In the genomic region with DNA sequence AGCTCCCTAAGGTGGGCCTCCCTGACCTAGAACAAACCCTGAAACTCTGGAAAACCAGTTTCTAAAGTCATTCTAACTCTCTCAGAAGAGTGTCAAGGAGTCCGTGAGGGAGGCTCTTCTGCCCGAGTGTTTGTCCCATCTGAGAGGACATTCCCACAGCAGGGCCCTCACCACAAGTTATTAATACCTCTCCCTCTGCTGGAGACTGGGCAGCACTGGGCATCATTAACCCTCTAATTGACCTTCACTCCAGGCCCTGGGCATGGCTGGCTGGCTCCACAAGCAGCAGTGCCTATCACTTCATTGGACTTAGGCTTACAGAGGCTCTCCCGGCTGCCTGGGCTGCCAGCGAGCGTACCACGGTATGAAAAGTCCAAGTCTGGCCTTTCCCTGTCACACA, we compare ENCODE assay signal across 21 mouse cellular contexts. TPM values are rescaled to one million over a fixed set of nuclear protein-coding genes. Genes with fewer than 3 reads are reported as not detected.
DNase-seq lines count a peak whose midpoint lies in the region; ATAC-seq and TF ChIP-seq lines count a peak whose summit lies in the region.
"Had no signal": no experiment of that assay in that cellular context is flagged by ENCODE, and none has a peak within 500 bp of the region (broad histone marks: within the 10 kb centered on the region; RNA-seq: fewer than 3 reads in every experiment).

No protein-coding gene starts in this region.

- no peak for TF ChIP-seq CTCF in intestine, postnatal 0 days (IDR thresholded peaks at IDR 0.05; ENCODE audit: low read depth)

- no peak overlapping the region for H3K9ac ChIP-seq in embryonic facial prominence, embryonic 12.5 days
- H3K9ac ChIP-seq in heart, embryonic 12.5 days = 0 out of 2 replicates have a peak overlapping the region, but pooled peaks have one; percentile 2
- H3K9ac ChIP-seq in intestine, postnatal 0 days (ENCODE audit: low read depth, low read length) = no peak overlapping the region
- H3K9ac ChIP-seq: forebrain, embryonic 12.5 days; limb, embryonic 13.5 days; liver, embryonic 13.5 days; lung, embryonic 15.5 days had no signal

- H3K27ac ChIP-seq in embryonic facial prominence, embryonic 12.5 days = no peak overlapping the region
- no peak overlapping the region for H3K27ac ChIP-seq in embryonic facial prominence, embryonic 10.5 days (replicated peaks)
- H3K27ac ChIP-seq in heart, embryonic 12.5 days (ENCODE audit: poor library complexity, severe bottlenecking) = no peak overlapping the region
- H3K27ac ChIP-seq in intestine, postnatal 0 days (ENCODE audit: low read depth, low read length) = no peak overlapping the region
- H3K27ac ChIP-seq: forebrain, embryonic 12.5 days; limb, embryonic 13.5 days; liver, embryonic 13.5 days; lung, embryonic 15.5 days; midbrain, embryonic 10.5 days had no signal

- intact Hi-C loops in heart, postnatal 36 days (cut with DNase I) = no loop called here

- ATAC-seq in embryonic facial prominence, embryonic 12.5 days (ENCODE audit: insufficient number of reproducible peaks, insufficient read depth, low FRiP score, low TSS enrichment) = no peak
- ATAC-seq in heart, embryonic 12.5 days (ENCODE audit: insufficient number of reproducible peaks, low FRiP score) = no peak
- ATAC-seq in intestine, postnatal 0 days = no peak
- ATAC-seq: CD4-positive, CD25-positive, alpha-beta regulatory T cell, adult 4 months; hindbrain, embryonic 16.5 days; intestine, embryonic 16.5 days had no signal

- 81% methylated on average over 6 of the region's 6 CpGs for WGBS in embryonic facial prominence, embryonic 12.5 days
- WGBS in embryonic facial prominence, embryonic 10.5 days = 86% methylated on average over 6 of the region's 6 CpGs
- WGBS in heart, embryonic 12.5 days = 73% methylated on average over 6 of the region's 6 CpGs
- WGBS in intestine, postnatal 0 days = 93% methylated on average over 6 of the region's 6 CpGs

- H3K4me2 ChIP-seq in embryonic facial prominence, embryonic 12.5 days (replicated peaks) = no peak overlapping the region
- no peak overlapping the region for H3K4me2 ChIP-seq in heart, embryonic 12.5 days
- no peak overlapping the region for H3K4me2 ChIP-seq in intestine, postnatal 0 days (replicated peaks; ENCODE audit: low read depth)
- H3K4me2 ChIP-seq: forebrain, embryonic 12.5 days; limb, embryonic 13.5 days; liver, embryonic 13.5 days; lung, embryonic 15.5 days had no signal

- no peaks in the 10 kb centered on the region for H3K9me3 ChIP-seq in embryonic facial prominence, embryonic 12.5 days
- no peaks in the 10 kb centered on the region for H3K9me3 ChIP-seq in embryonic facial prominence, embryonic 10.5 days
- H3K9me3 ChIP-seq in heart, embryonic 12.5 days (replicated peaks) = no peaks in the 10 kb centered on the region
- H3K9me3 ChIP-seq in intestine, postnatal 0 days (ENCODE audit: control insufficient read depth) = no peaks in the 10 kb centered on the region
- H3K9me3 ChIP-seq: forebrain, embryonic 12.5 days; limb, embryonic 13.5 days; liver, embryonic 13.5 days; lung, embryonic 15.5 days; midbrain, embryonic 10.5 days had no signal

- no peaks in the 10 kb centered on the region for H3K27me3 ChIP-seq in embryonic facial prominence, embryonic 12.5 days
- peaks cover 9% of the 10 kb centered on the region; the same call in 1 of the 2 replicates for H3K27me3 ChIP-seq in embryonic facial prominence, embryonic 10.5 days (replicated peaks; ENCODE audit: low read depth, poor library complexity, severe bottlenecking)
- no peaks in the 10 kb centered on the region for H3K27me3 ChIP-seq in heart, embryonic 12.5 days (replicated peaks)
- no peaks in the 10 kb centered on the region for H3K27me3 ChIP-seq in intestine, postnatal 0 days (replicated peaks; ENCODE audit: control insufficient read depth, insufficient read depth, low read length)
- H3K27me3 ChIP-seq: limb, embryonic 13.5 days; lung, embryonic 15.5 days had no signal

- no peaks in the 10 kb centered on the region for H3K36me3 ChIP-seq in embryonic facial prominence, embryonic 12.5 days
- H3K36me3 ChIP-seq in embryonic facial prominence, embryonic 10.5 days (replicated peaks) = no peaks in the 10 kb centered on the region
- H3K36me3 ChIP-seq in heart, embryonic 12.5 days = no peaks in the 10 kb centered on the region
- H3K36me3 ChIP-seq in intestine, postnatal 0 days (ENCODE audit: control insufficient read depth, insufficient read depth) = no peaks in the 10 kb centered on the region
- H3K36me3 ChIP-seq: forebrain, embryonic 12.5 days; limb, embryonic 13.5 days; liver, embryonic 13.5 days; lung, embryonic 15.5 days; midbrain, embryonic 10.5 days had no signal

- no peak for DNase-seq in embryonic facial prominence, embryonic 10.5 days (ENCODE audit: low spot score)
- DNase-seq in heart, postnatal 36 days = no peak
- DNase-seq in Muller cell, postnatal 12 days (ENCODE audit: inconsistent ontology term) = peak; percentile 50
- DNase-seq in heart, postnatal 4 days = peak; percentile 60
- DNase-seq: cerebellum, adult 2 months; cerebellum, postnatal 36 days; liver, embryonic 13.5 days; lung, postnatal 4 days; retina, postnatal 1 day; right cerebral cortex, postnatal 4 days had no signal

- 0 out of 2 replicates have a peak overlapping the region, but pooled peaks have one; percentile 3 for H3K4me3 ChIP-seq in embryonic facial prominence, embryonic 12.5 days
- H3K4me3 ChIP-seq in embryonic facial prominence, embryonic 10.5 days = no peak overlapping the region
- no peak overlapping the region for H3K4me3 ChIP-seq in heart, embryonic 12.5 days
- H3K4me3 ChIP-seq in intestine, postnatal 0 days (ENCODE audit: low read depth, low read length) = no peak overlapping the region
- H3K4me3 ChIP-seq: forebrain, embryonic 12.5 days; limb, embryonic 13.5 days; liver, embryonic 13.5 days; lung, embryonic 15.5 days; midbrain, embryonic 10.5 days had no signal

- peaks cover 9% of the 10 kb centered on the region for H3K4me1 ChIP-seq in embryonic facial prominence, embryonic 12.5 days
- peaks cover 33% of the 10 kb centered on the region for H3K4me1 ChIP-seq in embryonic facial prominence, embryonic 10.5 days
- H3K4me1 ChIP-seq in heart, embryonic 12.5 days (replicated peaks) = peaks cover 32% of the 10 kb centered on the region
- H3K4me1 ChIP-seq in intestine, postnatal 0 days (replicated peaks; ENCODE audit: control insufficient read depth, insufficient read depth, low read length) = no peaks in the 10 kb centered on the region

RNA-seq across cellular contexts. Expression of gene Ip6k3, which starts 9.2 kb away (rescaled TPM):
- 0.13 and 0.35 TPM in 2 replicates for polyA plus RNA-seq in embryonic facial prominence, embryonic 12.5 days (2016; fragmentation: Nextera tagmentation; extraction: Ambion mirVana)
- not detected in 2 replicates for polyA plus RNA-seq in embryonic facial prominence, embryonic 10.5 days (2016; fragmentation: Nextera tagmentation; extraction: Ambion mirVana)
- polyA plus RNA-seq in heart, embryonic 12.5 days (2016; fragmentation: Nextera tagmentation; extraction: Ambion mirVana) = 0.18 and 0.31 TPM in 2 replicates
- total RNA-seq in heart, postnatal 36 days (2021) = 1 to 10 TPM; 4.7 to 7.9 TPM
- total RNA-seq in heart, postnatal 4 days (2021) = 1 to 10 TPM; 3.6 to 4.0 TPM
- not detected in 2 replicates for polyA plus RNA-seq in intestine, postnatal 0 days (2015; fragmentation: Nextera tagmentation; extraction: Ambion mirVana)
- total RNA-seq: hematopoietic stem cell, adult 5-6 weeks had no signal
- polyA plus RNA-seq: CD4-positive, CD25-positive, alpha-beta regulatory T cell, adult 4 months; midbrain, embryonic 10.5 days had no signal

RNA-seq across cellular contexts. Expression of gene Uqcc2, which starts 24.7 kb away (rescaled TPM):
- 340 and 372 TPM in 2 replicates for polyA plus RNA-seq in embryonic facial prominence, embryonic 12.5 days (2016; fragmentation: Nextera tagmentation; extraction: Ambion mirVana)
- polyA plus RNA-seq in embryonic facial prominence, embryonic 10.5 days (2016; fragmentation: Nextera tagmentation; extraction: Ambion mirVana) = 407 and 410 TPM in 2 replicates
- 294 and 296 TPM in 2 replicates for polyA plus RNA-seq in heart, embryonic 12.5 days (2016; fragmentation: Nextera tagmentation; extraction: Ambion mirVana)
- 100 to 1,000 TPM; 291 to 337 TPM for total RNA-seq in heart, postnatal 36 days (2021)
- total RNA-seq in heart, postnatal 4 days (2021) = 100 to 1,000 TPM; 256 to 274 TPM
- polyA plus RNA-seq in intestine, postnatal 0 days (2015; fragmentation: Nextera tagmentation; extraction: Ambion mirVana) = 190 and 206 TPM in 2 replicates

RNA-seq across cellular contexts. Expression of gene Lemd2, which starts 45.8 kb away (rescaled TPM):
- polyA plus RNA-seq in embryonic facial prominence, embryonic 12.5 days (2016; fragmentation: Nextera tagmentation; extraction: Ambion mirVana) = 30.9 and 35.4 TPM in 2 replicates
- 18.8 and 20.0 TPM in 2 replicates for polyA plus RNA-seq in embryonic facial prominence, embryonic 10.5 days (2016; fragmentation: Nextera tagmentation; extraction: Ambion mirVana)
- 13.7 and 16.8 TPM in 2 replicates for polyA plus RNA-seq in heart, embryonic 12.5 days (2016; fragmentation: Nextera tagmentation; extraction: Ambion mirVana)
- total RNA-seq in heart, postnatal 36 days (2021) = 10 to 100 TPM; 29.0 to 29.1 TPM
- 10 to 100 TPM; 35.3 to 36.4 TPM for total RNA-seq in heart, postnatal 4 days (2021)
- polyA plus RNA-seq in intestine, postnatal 0 days (2015; fragmentation: Nextera tagmentation; extraction: Ambion mirVana) = 9.9 and 10.1 TPM in 2 replicates

Comparison
In these comparisons a context has a peak if more than half of its experiments do, and no peak if none do; other contexts are left out.
1. DNase-seq: peak in Muller cell, postnatal 12 days (single experiment) and heart, postnatal 4 days (single experiment); none in embryonic facial prominence, embryonic 10.5 days (single experiment) and heart, postnatal 36 days (0 of 2).